Mouse (Mus musculus) T-cell, adult 66 days (primary cell): Measurements from ENCODE around the gene Spry1. TPM values are rescaled to one million over a fixed set of nuclear protein-coding genes. Genes with fewer than 3 reads are reported as not detected.

Source experiments
- total RNA-seq, 2 experiments: library from RNA; stranded (reverse); gene quantifications; 3 replicates in 1 of 2; 4 replicates in 1 of 2; pipeline ENCODE4 v1.2.4; 2023

Spry1 gene
- total RNA-seq, result 1 to 10 TPM; 5.0 to 7.1 TPM

DNA sequence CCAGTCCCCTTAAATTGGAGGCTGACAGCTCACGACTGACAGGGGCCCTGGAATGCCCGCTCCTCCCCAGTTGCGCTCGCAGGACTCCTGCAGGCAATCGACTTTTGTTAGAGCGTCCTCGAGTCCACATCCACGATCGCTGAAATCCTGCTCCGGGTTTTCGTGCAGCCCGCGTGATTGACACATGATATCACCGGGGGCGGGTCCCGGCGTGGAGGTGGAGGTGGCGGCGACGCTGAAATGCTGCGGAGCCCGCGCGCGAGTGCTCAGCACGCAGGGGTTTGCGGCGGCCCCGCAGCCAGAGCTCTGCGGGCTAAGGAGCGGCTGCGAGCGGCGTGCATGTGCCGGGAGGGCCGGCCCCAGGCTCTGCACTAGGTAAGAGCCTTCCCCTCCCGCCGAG, at the start of gene Spry1:
TSS of gene Spry1 (plus strand) at position 258 of the 400 bp plus-strand sequence.

Other genes starting within 250 kb of the Spry1 start
- gene Spata5, start 220.1 kb upstream of the Spry1 start, total RNA-seq, result 100 to 1,000 TPM in 1 of 2 experiments, 10 to 100 TPM in 1; 80.0 to 103 TPM
- 10 to 100 TPM; 25.1 to 29.2 TPM for gene Nudt6, start 219.7 kb upstream of the Spry1 start, total RNA-seq
- under 1 TPM in 1 of 2 experiments, not detected in 1; 0.64 TPM for gene Gm5148, start 84.5 kb downstream of the Spry1 start, total RNA-seq